Mouse (Mus musculus) hindbrain, embryonic 15.5 days (tissue): ENCODE measurements around the gene Aox4. TPM values are rescaled to one million over a fixed set of nuclear protein-coding genes. Genes with fewer than 3 reads are reported as not detected.
A peak's percentile ranks its signal among the peaks of the same experiment; 100 is the strongest.

ENCODE experiments used
- ATAC-seq: fragments of 200-750 bp; cut with Nextera tagmentation; 2 replicates; pipeline ENCODE4 v1.8.0; 2017; ENCODE audit warnings: low read depth, moderate number of reproducible peaks, moderate TSS enrichment; ENCODE audit not compliant: low FRiP score
- H3K27ac ChIP-seq: fragments of 300-500 bp; sonication (generic); replicated peaks from 2 replicates; pipeline ENCODE4 v1.5.1; 2015; ENCODE audit warnings: mild to moderate bottlenecking, inconsistent platforms
- H3K27me3 ChIP-seq: fragments of 300-500 bp; sonication (generic); 2 replicates; pipeline ENCODE4 v1.6.1; 2015; ENCODE audit warnings: control low read depth, inconsistent platforms
- H3K36me3 ChIP-seq: fragments of 300-500 bp; sonication (generic); 2 replicates; pipeline ENCODE4 v1.6.1; 2015; ENCODE audit warnings: control low read depth, inconsistent platforms
- H3K4me1 ChIP-seq: fragments of 300-500 bp; sonication (generic); replicated peaks from 2 replicates; pipeline ENCODE4 v1.6.1; 2015; ENCODE audit warnings: control low read depth, inconsistent platforms
- H3K4me2 ChIP-seq: fragments of 300-500 bp; sonication (generic); 2 replicates; pipeline ENCODE4 v1.6.1; 2015; ENCODE audit warnings: moderate library complexity, mild to moderate bottlenecking, inconsistent platforms
- H3K4me3 ChIP-seq: fragments of 300-500 bp; sonication (generic); 2 replicates; pipeline ENCODE4 v1.5.1; 2015; ENCODE audit warnings: mild to moderate bottlenecking, inconsistent platforms
- H3K9ac ChIP-seq: fragments of 300-500 bp; sonication (generic); 2 replicates; pipeline ENCODE4 v1.6.1; 2015; ENCODE audit warnings: inconsistent platforms
- H3K9me3 ChIP-seq: fragments of 300-500 bp; sonication (generic); 2 replicates; pipeline ENCODE4 v1.6.1; 2016; ENCODE audit warnings: control low read depth, inconsistent platforms
- WGBS: fragments of 180-500 bp; shearing (Covaris S2); methylation state at CpG from one replicate; pipeline ENCODE4 v1.1.7; 2015; 5-methylcytosine and 5-hydroxymethylcytosine counted together
- polyA plus RNA-seq: library from polyadenylated mRNA; unstranded; fragments of >200 nt; fragmentation: Nextera tagmentation; extraction: Ambion mirVana; gene quantifications from 2 replicates; pipeline ENCODE4 v1.2.1, GENCODE M21; 2015

Aox4 gene
- polyA plus RNA-seq, 1 experiment from 2014 or later: 0.41 TPM

DNA sequence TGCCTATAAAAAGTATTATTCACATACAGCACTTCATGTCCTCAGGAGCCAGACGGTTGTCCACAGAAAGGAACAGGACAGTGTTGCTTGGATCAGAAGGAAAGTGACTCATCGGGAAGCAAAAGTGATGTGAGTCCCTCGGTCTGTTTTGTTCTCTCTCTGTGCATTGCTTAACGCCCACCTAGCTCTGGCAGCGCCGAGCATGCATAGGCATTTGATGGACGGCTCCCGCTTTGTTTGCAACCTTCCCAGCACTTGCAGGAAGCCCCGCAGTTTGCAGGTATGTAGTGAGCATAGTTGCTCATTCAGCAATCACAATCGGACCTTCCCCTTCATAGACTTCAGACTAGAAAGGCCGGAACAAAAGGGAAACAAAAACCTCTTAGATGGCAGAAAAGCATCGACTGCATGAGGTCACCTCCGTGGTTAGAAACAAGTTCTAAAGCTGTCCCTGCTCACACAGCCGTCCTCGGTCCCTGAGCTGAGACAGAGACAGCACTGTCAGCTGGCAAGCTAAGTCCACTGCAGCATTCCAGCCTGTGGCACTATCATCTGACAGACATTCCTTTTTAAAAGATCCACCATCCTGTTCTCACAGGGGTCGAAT lies 79.8 kb downstream of the Aox4 start:
- WGBS: 29% methylated on average over 16 of the region's 16 CpGs
- Histone ChIP-seq H3K27me3 (no peaks in the 10 kb centered on the region), H3K9ac (no peak overlapping the region), H3K27ac (no peak overlapping the region), H3K9me3 (no peaks in the 10 kb centered on the region), H3K4me1 (no peaks in the 10 kb centered on the region), H3K4me2 (no peak overlapping the region), H3K36me3 (no peaks in the 10 kb centered on the region), H3K4me3 (no peak overlapping the region)
- ATAC-seq: no peak

DNA sequence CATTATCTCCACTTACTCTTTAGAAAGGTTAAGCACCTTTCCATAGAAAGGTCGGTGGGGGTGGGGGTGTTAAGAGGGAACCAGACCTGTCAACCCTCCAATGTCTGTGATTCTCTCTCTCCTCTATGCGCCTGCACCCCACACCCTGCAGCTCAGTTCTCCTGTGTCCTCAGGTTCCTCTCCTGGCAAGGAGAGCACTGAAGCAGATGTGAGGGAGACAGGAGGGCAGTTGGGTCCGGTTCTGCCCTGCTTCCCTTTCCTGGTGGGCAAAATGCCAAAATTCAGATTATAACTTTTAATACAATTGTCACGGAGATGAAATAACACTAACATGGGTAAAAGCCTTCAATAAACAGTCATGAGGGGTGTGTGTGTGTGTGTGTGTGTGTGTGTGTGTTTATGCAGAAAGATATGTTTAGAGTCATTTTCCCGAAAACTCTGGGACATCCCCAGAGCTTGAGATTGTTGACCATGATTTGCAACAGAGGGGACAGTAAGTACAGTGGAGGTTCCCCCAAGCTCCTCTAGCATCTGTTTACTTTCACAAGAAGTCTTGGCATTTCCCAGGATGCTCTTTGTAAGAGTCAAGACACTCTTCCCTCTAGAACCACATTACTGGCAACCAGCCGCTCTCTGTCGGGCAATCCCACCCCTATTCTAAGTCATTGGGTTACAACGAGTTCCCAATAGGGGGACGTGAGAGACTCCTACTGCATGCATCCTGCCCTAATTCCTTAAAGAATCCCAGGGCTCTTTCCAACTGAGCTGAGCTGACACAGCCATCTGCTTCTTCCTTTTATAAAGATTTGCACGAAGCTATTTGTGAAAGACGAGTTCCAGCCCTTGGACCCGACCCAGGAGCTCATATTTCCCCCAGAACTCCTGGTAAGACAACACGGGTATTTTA lies 81.5 kb downstream of the Aox4 start:
- Histone ChIP-seq H3K4me1 (no peaks in the 10 kb centered on the region), H3K27me3 (no peaks in the 10 kb centered on the region), H3K4me2 (no peak overlapping the region), H3K27ac (no peak overlapping the region), H3K9ac (no peak overlapping the region), H3K36me3 (no peaks in the 10 kb centered on the region), H3K4me3 (no peak overlapping the region), H3K9me3 (no peaks in the 10 kb centered on the region)
- WGBS: 68% methylated on average over 13 of the region's 13 CpGs
- no peak for ATAC-seq

DNA sequence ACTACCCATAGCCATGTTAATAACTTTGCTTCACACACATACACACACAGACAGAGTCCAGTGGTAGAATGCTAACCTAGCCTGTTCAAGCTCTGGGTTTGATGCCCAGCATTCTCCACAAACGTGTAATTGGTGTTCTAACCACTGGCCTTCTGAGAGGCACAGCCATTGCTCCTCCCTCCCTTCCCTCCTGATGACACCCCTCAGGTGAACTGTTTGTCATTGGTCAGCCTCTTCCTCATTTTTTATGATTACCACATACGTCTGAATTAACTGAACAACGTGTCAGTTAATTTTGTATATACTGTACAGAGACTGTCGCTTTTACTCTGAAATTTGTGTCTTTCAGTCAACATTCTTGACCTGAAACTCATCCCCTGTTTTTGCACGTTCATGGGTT lies 84.5 kb downstream of the Aox4 start:
- H3K27me3 ChIP-seq: no peaks in the 10 kb centered on the region
- H3K4me1 ChIP-seq: no peaks in the 10 kb centered on the region
- H3K36me3 ChIP-seq: no peaks in the 10 kb centered on the region
- no peak overlapping the region for H3K9ac ChIP-seq
- no peaks in the 10 kb centered on the region for H3K9me3 ChIP-seq
- H3K4me2 ChIP-seq: no peak overlapping the region
- no peak for ATAC-seq
- no peak overlapping the region for H3K4me3 ChIP-seq
- WGBS: 92% methylated on average over 5 of the region's 5 CpGs
- H3K27ac ChIP-seq: no peak overlapping the region

DNA sequence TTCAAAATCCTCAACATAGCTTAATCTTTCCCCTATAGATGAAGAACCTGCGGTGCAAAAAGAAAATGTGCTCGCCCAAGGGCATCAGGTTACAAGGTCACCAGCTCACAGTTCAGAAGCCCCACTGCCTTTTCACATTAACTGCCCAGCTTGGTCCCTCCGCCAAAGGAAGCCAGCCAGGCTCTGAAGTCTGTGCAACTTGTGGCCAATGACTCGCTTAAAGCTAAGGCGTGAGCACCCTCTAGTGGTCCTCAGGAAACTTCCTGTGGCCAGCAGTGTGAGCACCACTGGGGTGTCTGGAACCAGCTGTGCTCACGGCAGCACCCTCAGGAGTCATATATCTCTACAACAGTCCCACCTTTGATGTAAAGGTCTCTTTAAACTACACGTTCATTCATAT lies 86.1 kb downstream of the Aox4 start:
- Histone ChIP-seq H3K9ac (no peak overlapping the region), H3K9me3 (no peaks in the 10 kb centered on the region), H3K4me3 (no peak overlapping the region), H3K27me3 (no peaks in the 10 kb centered on the region), H3K4me1 (no peaks in the 10 kb centered on the region), H3K27ac (no peak overlapping the region), H3K4me2 (no peak overlapping the region), H3K36me3 (no peaks in the 10 kb centered on the region)
- WGBS: 4% methylated on average over 7 of the region's 7 CpGs
- peak; percentile 85 for ATAC-seq

DNA sequence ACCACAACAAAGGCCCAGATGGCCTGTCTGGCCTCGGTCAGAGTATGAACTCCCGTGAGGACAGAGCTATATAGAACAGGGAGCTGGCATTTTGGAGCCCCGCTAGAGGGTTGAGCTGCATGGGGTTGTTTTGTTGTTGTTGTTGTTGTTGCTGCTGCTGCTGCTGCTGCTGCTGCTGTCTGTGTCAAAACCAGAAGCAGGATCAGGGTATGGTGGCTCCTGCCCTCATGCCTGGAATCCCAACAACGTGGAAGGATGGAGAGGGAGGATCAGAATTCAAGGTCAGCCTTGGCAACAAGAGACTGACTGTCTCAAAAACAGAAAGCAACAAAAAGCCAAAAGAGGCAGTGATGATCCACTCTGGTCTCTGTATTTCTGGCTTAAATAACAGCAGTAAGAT lies 86.6 kb downstream of the Aox4 start:
- Histone ChIP-seq H3K27ac (no peak overlapping the region), H3K9ac (no peak overlapping the region), H3K9me3 (no peaks in the 10 kb centered on the region), H3K4me2 (no peak overlapping the region), H3K4me1 (no peaks in the 10 kb centered on the region), H3K27me3 (no peaks in the 10 kb centered on the region), H3K36me3 (no peaks in the 10 kb centered on the region), H3K4me3 (no peak overlapping the region)
- ATAC-seq: no peak
- WGBS: 52% methylated on average over 4 of the region's 4 CpGs

DNA sequence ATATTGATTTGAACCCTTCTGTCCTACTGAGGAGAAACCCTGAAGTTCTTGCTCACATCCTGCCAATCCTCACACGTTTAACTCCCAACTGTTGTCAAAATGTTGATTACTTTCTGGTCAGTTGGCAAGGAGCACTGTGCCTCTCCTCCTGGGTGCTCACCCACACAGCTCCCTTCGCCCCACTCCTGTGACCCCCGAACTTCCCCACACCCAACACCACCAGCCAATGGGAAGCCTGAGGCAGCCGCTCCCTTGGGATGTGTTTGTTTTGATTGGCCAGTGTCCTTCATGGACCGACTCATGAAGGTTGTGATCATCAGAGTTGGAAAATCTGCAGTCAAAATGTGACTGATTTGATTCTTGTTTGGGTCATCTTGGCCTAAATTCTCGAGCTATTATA lies 88.2 kb downstream of the Aox4 start:
- WGBS: 81% methylated on average over 6 of the region's 6 CpGs
- Histone ChIP-seq H3K36me3 (no peaks in the 10 kb centered on the region), H3K4me1 (no peaks in the 10 kb centered on the region), H3K27ac (no peak overlapping the region), H3K4me3 (no peak overlapping the region), H3K9me3 (no peaks in the 10 kb centered on the region), H3K4me2 (no peak overlapping the region), H3K9ac (no peak overlapping the region), H3K27me3 (no peaks in the 10 kb centered on the region)
- ATAC-seq: no peak

DNA sequence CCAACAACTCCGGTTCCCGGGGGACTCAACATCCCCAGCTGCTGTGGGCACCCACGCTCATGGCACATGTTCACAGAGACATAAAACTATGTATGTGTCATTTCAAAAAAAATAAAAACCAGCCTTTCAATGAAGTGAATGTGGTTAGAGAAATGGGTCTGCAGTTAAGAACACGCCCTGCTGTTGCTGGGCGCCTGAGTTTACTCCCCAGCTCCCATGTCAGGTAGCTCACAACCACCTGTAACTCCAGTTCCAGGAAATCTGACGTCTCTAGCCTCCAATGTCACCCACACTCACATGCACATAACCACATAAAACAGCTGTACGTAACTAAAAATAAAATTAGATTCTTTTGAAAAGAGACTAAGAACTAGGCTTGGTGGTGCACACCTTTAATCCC lies 90.9 kb downstream of the Aox4 start:
- Histone ChIP-seq H3K4me1 (no peaks in the 10 kb centered on the region), H3K36me3 (no peaks in the 10 kb centered on the region), H3K4me3 (no peak overlapping the region), H3K9ac (no peak overlapping the region), H3K9me3 (no peaks in the 10 kb centered on the region), H3K27ac (no peak overlapping the region), H3K27me3 (no peaks in the 10 kb centered on the region), H3K4me2 (no peak overlapping the region)
- 97% methylated on average over 7 of the region's 7 CpGs for WGBS
- ATAC-seq: no peak

DNA sequence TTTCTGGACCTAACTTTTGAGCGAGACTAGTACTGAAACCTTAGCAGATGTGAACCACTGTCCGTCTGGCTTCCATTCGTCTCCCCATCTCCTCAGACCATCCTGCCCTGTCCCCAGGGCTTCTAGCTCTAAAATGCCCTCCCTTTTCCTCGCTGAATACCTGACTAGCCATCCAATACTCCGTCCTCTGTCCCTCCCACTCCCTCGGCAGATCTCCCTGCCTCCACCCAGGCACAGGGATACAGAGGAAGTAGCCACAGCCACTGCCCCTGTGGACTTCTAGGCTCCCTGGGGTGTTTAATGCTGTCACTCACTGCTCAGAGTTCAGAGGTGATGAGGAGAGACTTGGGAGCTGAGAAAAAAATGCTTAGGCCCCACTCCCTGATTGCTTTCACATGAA lies 91.8 kb downstream of the Aox4 start:
- Histone ChIP-seq H3K36me3 (no peaks in the 10 kb centered on the region), H3K4me3 (no peak overlapping the region), H3K9me3 (no peaks in the 10 kb centered on the region), H3K9ac (no peak overlapping the region), H3K27ac (no peak overlapping the region), H3K4me1 (no peaks in the 10 kb centered on the region), H3K27me3 (no peaks in the 10 kb centered on the region), H3K4me2 (no peak overlapping the region)
- no peak for ATAC-seq
- WGBS: 74% methylated on average over 6 of the region's 6 CpGs

DNA sequence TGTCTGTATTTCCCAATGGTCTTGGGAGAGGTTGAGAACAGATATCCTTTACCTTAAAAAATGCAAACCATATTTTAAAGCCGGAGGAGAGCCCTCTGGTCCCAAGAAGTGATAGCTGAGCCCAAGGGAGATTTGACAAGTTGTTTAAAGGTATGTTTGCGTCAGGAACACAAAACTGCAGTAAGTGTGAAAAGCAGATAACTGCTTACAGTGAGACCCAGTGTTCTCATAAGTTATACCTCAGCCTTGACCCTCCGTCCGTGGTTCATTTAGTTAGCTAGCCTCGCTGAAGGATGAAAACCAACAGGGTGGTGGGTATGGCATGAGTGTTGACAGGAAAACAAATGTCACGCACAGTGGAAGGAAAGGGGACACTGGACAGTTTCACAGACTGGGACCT lies 92.8 kb downstream of the Aox4 start:
- WGBS: 92% methylated on average over 6 of the region's 6 CpGs
- Histone ChIP-seq H3K4me3 (no peak overlapping the region), H3K4me1 (no peaks in the 10 kb centered on the region), H3K9me3 (no peaks in the 10 kb centered on the region), H3K4me2 (no peak overlapping the region), H3K27ac (no peak overlapping the region), H3K36me3 (no peaks in the 10 kb centered on the region), H3K27me3 (no peaks in the 10 kb centered on the region), H3K9ac (no peak overlapping the region)
- ATAC-seq: no peak

DNA sequence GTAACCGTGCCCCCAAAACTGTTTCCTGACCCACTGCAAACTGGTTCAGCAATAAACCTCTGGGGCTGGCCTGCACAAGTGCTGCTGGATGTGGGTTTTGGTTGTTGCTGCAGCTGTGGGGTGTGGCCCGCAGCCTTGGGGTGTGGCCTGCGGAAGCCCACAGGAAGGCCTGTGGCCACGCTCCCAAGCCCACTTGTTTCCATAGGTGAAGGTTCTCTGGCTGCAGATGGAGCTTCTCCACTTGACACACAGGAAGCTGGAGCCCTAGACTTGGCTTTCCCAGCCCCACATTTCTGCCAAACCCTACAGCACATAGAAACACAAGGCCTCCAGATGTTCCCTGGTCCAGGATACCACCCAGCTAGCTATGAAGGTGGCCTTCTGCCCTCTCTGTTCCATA lies 93.5 kb downstream of the Aox4 start:
- WGBS: 93% methylated on average over 4 of the region's 4 CpGs
- no peak overlapping the region for H3K27ac ChIP-seq
- H3K4me1 ChIP-seq: no peaks in the 10 kb centered on the region
- no peaks in the 10 kb centered on the region for H3K36me3 ChIP-seq
- H3K9ac ChIP-seq: no peak overlapping the region
- no peak overlapping the region for H3K4me2 ChIP-seq
- no peak overlapping the region for H3K4me3 ChIP-seq
- no peaks in the 10 kb centered on the region for H3K27me3 ChIP-seq
- ATAC-seq: no peak
- no peaks in the 10 kb centered on the region for H3K9me3 ChIP-seq

DNA sequence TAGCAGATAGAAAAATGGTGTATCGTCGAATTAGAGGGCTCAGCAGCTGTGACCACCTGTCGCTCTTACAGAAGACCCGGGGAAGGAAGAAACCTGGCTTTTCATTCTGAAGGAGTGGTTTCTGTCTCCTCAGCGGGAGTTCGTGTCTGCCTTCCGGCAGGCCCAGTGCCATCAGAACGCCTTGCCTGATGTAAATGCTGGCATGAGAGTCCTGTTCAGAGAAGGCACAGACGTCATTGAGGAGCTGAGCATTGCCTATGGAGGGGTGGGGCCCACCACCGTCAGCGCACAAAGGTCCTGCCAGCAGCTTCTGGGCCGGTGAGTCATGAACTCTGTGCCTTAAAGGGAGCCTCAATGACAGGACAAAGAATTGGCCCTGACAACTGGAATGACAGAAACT lies 94.1 kb downstream of the Aox4 start:
- H3K9me3 ChIP-seq: no peaks in the 10 kb centered on the region
- no peaks in the 10 kb centered on the region for H3K4me1 ChIP-seq
- no peak overlapping the region for H3K9ac ChIP-seq
- H3K36me3 ChIP-seq: no peaks in the 10 kb centered on the region
- WGBS: 52% methylated on average over 12 of the region's 12 CpGs
- no peak overlapping the region for H3K4me3 ChIP-seq
- H3K27ac ChIP-seq: no peak overlapping the region
- H3K27me3 ChIP-seq: no peaks in the 10 kb centered on the region
- no peak overlapping the region for H3K4me2 ChIP-seq
- ATAC-seq: no peak

DNA sequence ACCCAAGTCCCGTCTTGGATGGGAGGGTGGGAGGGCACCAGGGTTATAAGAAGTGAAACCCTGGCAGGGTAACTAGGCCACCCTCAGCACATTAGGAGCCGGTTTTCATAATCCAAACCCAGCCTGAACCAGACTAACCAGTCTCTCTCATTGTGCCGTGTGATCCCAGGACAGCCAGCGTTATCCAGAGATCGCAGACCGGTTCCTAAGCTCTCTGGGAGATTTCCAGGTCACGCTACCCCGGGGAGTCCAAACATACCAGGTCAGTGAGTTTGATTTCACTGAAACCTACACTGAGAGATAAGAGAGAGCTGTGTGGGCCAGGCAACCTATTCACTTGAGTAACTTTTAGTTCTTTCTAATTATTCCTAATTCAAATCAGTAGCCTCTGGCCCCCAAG lies 97.0 kb downstream of the Aox4 start:
- Histone ChIP-seq H3K4me2 (no peak overlapping the region), H3K36me3 (no peaks in the 10 kb centered on the region), H3K9ac (no peak overlapping the region), H3K4me1 (no peaks in the 10 kb centered on the region), H3K4me3 (no peak overlapping the region), H3K27me3 (no peaks in the 10 kb centered on the region), H3K9me3 (no peaks in the 10 kb centered on the region), H3K27ac (no peak overlapping the region)
- WGBS: 93% methylated on average over 8 of the region's 8 CpGs
- ATAC-seq: no peak

DNA sequence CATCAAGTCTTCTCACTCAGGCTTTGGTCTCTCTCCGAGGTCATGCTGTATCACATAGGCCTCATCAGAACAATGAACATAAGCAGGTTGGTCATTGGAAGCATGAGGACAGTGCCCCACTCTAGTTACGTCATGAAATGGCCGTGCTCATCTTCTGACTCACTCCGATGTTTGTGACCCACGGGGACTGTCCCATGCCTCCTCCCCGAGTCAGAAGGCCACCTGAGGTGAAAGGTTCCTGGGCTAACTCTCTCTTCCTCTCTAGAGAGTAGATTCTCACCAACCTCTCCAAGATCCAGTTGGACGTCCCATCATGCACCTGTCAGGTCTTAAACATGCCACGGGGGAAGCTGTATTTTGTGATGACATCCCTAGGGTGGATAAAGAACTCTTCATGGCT lies 98.4 kb downstream of the Aox4 start:
- 86% methylated on average over 8 of the region's 8 CpGs for WGBS
- no peak for ATAC-seq
- Histone ChIP-seq H3K27ac (no peak overlapping the region), H3K9me3 (no peaks in the 10 kb centered on the region), H3K9ac (no peak overlapping the region), H3K27me3 (no peaks in the 10 kb centered on the region), H3K36me3 (no peaks in the 10 kb centered on the region), H3K4me2 (no peak overlapping the region), H3K4me3 (no peak overlapping the region), H3K4me1 (no peaks in the 10 kb centered on the region)
